Mouse (Mus musculus) 416B (cell line): ENCODE measurements around the gene Pih1d1.

Experiments used
- DNase-seq: peaks from one replicate; pipeline ENCODE4 v3.0.0; 2011; ENCODE audit warnings: low read depth

Pih1d1 gene

DNA sequence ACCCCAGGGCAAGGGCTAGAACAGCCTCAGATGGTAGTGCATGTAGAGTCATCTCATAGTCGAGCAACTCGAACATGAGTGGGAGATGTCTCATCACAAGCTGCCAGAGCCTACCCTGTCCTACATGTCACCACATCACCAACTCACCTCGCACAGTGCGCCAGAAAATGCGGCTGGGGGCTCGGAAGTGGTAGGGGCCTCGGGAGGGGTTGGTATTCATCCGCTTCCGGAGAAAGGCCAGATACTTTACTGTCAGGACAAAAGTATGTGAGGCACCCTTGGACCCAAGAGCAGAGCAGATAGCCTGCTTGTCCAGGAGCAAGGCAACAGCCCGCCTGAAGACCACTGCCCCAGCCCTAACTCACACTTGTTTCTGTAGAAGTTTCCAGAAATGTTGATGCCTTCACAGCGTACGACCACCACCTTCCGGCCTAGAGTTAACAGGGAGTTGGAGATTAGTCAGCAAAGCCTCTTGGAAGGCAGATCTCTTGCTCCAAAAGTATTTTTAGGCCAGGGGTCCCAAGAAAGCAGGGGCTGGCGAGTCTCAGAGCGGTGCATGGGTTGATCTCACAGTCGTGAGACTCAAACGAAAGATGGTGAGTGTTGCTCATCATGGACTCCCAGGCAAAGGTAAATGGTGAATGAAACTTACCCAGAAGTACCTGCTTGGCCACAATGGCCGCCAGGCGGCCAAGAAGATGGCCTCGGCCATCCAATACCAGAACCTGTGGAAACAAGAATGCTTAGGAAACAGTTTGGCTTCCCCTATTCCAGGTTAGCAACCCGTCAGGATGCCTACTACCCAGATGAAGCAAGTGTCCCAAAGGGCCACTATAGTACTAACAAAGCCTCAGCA, 27.0 kb upstream of the Pih1d1 start:
- peak; percentile 55 for DNase-seq

DNA sequence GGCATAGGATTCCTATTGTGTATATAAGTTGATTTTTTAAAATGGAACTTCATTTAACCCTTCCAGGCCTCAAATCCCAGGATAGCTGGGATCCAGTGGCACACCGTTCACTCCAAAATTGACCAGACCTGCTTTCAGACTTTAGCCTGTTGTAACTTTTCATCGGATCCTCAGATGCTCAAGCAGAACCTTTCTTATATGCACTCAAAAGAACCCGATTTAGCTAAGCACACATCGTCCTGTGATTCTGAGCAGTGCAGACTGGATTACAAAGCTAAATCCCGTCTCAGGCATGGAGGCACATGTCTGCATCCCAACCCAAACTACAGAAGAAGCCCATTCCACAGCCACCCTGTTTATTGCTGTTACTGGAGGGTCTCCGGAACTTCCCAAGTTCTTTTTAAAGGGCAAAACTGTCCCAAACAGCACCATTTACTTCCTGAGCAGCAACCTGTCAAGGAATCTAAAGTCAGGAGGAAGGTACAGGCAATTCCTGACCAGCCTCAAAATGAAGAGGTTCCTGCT, 26.3 kb upstream of the Pih1d1 start:
- DNase-seq, result no peak

DNA sequence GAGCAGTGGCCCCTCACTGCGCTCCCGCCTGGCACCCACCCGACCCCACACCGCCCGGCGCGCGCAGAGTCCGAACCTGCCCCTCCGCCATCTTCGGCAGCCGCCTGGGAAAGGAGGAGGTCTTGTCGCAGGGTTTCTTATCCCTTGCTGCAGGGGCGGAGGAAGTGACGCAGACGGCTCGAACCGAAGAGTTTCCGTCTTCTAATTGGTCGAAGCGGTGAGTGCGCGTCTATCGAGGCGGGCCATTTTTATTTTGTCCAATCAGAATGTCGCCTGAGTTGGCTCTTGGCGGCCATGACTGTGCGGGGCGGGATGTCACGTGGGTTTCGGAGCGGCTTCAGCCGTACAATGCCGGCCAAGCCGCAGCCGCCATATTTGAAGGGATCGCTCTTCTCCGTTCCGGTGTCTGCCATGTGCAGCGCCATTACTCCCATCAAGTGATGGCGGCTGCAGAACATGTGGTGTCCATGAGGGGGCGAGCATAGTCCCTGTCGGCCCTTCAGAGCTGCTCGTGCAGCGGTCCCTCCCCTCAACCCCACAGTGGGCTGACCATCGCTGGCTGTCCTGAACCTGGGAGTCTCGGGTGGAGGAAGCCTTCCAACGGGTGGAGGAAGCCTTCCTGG, 25.4 kb upstream of the Pih1d1 start, which contains the start of gene Rpl13a:
Gene Rpl13a, minus strand, starts transcription at position 138 of the 623 bp plus-strand sequence.
- peak; percentile 100 for DNase-seq

DNA sequence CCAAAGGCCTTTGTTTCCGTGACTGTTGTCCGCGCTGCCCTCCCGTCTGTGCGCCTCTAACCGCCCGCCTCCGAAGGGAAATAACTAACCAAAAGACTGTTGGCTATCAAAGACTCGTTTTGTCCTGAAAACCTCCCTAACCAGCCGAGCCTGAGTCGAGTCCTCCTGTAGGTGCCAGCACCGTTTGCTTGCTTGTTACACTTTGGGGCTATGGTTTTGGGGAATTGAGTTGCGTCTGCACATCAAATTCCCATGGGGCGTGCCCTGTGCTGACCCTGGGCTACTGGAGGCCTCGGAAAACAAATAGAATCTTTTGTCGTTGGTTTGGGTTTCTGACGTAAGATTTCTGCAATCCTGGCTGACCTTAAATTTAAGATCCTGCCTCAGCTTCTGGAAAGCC, 24.8 kb upstream of the Pih1d1 start:
- DNase-seq, result peak; percentile 87

DNA sequence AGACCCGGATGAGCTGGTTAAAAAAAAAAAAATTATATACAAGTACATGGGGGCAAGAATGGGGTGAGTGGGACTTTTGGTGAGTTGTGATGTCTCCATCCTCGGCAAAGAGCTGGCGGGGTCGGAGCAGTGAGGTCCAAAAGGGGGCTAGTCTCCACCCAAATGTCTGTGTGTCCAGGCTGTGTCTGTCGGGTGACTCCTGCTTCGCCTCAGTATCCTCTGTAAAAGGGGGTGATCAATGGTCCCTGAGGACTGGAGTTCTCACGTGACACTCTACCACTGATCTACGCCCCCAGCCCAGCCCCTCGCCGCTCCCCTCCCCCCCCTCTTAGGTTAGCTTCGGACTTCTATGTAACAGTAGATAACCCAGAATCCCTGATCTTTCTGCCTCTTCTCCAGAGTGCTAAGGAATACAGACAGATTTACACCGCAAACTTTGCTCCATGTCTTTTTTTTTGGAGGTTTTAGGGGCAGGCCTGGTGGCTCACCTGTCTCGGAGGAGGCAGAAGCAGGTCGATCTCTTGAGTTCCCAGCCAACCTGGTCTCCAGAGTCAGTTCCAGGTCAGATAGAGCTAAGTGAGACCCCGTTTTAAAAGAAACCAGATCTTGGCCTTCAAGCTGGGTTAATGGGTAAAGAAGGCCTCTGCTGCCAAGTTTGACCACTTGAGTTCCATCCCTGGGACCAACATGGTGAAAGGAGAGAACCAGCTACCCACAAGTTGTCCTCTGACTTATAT, 24.2 kb upstream of the Pih1d1 start:
- no peak for DNase-seq

DNA sequence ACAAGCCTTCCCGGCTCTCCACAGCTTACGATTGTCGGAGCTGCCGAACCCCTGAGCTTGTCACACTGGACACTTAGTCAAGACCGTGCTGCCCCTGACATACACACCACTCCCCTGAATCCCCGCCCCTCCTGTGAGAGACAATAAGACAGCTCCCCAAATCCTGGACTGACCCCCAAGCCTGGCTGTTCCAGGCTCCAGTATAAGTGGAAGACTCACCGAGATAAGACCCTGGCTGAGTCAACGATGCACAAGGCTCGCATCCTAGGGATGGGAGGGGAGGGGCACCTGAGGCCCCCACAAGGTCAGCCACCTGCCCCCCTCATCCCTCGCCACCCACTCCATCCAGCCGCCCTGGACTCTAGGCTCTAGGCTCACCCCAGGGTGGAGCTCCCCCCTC, 22.3 kb upstream of the Pih1d1 start:
- DNase-seq, result no peak

DNA sequence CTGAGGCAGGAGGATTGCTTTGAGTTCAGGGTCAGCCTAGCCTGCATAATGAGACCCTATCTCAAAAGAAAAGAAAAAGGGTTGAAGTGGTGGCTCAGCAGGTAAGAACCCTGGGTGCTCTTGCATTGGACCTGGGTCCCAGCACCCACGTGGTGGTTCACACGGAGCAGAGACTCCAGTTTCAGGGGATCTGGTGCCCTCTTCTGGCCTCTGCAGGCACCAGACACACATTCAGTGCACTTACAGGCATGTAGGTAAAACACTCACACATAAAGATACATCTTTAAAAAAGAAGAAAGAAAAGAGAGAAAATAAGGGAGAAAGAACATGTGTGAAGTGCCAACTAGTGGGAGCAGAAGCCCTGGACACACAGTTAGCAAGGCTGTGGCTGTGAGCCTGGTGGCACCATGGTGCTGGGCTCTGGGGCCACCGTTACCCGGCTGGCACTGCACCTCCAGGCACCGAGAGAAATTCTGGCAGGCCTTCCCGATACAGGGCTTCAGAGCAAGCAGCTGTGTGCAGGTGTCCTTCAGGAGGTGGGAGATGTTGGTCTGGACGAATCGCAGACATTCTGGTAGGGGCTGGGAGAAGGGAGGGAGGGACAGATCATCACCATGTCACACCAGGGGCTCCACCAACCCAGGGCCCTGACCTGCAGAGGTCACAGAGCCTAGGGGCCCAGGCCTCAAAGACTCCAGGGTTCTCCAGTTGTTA, 20.5 kb upstream of the Pih1d1 start:
- DNase-seq, result peak; percentile 27

DNA sequence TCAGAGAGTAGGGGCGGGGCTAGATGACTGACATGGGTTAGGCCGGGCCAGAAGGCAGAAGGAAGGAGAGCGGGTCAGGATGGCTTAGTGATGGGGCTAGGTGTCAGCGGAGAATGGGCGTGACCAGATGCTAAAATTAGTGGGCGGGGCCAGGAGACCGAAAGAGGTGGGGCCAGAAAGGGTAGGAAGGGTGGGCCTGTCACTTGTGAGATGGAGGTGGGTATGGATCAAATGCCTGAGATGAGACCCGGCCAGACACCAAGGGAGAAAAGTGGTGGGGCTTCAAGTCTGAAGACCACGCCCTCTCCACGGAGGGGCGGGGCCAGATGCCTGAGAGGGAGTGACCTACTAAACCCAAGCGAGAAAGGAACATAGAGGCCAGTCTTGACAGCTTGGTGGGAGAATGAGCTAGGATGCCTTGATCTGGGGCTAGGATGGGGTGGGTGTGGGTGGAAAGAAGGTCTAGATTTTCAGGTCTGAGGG, 19.5 kb upstream of the Pih1d1 start:
- DNase-seq, result peak; percentile 88

DNA sequence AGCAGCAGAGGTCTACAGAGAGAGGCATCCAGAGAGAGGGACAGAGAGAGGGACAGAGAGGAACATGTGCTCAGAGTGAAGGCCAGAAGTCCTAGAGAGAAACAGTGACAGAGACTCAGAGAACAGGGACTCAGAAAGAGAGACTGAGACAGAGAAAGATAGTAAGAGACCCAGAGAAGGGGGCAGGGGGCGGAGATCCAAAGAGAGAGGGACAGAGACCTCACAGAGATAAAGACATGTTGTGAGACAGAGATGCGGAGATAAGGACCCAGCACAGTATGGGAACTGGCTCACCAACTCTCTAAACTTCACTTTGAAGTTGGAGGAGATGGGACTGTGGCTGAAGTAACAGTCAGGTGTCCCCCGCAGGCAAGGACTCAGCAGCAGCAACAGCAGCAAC, 18.7 kb upstream of the Pih1d1 start:
- DNase-seq, result peak; percentile 41

DNA sequence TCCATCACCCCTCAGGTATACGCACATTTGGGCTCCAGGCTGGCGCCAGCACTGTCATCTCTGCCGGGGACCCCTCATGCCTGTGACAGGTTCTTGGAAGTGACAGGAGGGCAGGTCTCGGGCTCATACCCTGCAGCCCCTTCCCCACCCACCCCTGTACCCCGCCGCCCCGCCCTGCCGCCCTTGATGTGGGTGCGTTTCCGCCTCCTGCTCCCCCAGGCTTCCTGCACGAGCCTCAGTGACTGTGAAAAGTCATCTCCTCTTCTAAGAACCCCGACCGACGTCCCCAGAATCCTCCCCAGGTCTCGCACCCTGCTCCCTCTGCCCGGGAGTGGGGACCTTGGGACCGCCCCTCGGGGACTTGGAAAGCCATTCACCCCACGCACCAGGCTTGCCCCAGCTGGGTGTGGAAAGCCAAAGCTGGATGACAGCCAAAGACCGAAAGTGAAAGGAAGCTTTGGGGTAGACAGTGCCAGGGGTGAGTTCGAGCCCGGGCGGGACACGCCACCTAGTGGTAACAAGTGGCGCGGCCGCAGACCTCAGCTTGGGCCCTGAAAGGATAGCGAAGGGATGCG, 18.0 kb upstream of the Pih1d1 start, which contains the start of the genes Gm45713 and Flt3l:
Gene Gm45713, minus strand, starts transcription at position 239 of the 575 bp plus-strand sequence.
Gene Flt3l, minus strand, starts transcription at position 440 of the 575 bp plus-strand sequence.
- peak; percentile 92 for DNase-seq

DNA sequence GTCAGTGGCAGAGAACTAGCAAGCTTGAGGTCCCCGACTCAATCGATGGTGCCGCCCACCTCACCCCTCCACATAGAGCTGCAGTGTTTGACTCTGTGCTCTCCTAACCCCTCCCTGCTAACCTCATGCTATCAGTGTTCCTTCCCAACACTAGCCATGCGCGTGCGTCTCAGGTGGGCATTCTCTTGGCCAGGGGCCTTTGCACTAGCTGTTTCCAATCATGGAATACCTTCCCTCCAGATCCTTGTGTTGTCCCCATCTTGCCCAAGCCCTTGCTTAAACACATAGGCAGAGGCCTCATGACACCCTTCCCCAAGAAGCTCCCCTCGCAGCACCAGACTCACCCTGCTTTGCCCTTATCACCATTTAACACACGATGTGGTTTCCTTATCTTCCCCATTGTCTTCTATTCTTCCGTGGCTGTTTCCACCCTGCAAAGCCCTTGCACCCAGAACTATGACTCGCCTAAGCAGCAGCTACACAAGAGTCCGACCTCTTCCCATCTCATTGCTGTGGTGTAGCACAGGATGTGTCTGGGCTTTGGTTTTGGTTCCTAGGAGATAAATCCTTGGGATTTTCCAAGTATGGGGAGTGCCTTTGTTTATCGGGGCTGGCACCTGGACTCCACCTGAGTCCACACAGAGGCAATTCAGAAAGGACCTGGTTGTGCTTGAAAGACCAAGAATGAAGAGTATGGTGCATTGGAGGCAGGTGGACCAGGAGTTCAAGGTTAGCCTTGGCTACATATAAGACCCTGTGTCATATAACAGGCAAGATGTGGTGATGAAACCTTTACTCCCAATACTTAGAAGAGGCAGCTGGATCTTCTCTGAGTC, 16.7 kb upstream of the Pih1d1 start:
- peak; percentile 99 for DNase-seq

DNA sequence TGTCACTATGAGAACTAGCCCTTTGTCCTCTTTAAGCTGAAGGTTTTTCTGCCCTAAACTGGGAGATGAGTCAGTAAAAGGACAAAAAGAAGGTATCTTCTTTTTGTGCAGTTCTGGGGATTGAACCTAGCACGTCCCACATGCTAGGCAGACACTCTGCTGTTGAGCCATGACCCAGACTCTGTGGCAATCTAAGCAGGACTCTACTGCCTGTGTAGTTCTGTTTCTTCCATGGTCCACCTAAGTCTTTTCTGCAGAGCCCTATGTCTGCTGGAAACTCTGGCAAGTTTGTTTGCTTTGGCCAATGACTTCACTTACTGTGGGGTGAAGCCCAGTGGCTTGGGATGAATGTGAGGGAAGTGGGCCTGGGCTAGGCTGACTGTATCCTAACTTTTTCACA, 15.7 kb upstream of the Pih1d1 start:
- DNase-seq, result peak; percentile 43

DNA sequence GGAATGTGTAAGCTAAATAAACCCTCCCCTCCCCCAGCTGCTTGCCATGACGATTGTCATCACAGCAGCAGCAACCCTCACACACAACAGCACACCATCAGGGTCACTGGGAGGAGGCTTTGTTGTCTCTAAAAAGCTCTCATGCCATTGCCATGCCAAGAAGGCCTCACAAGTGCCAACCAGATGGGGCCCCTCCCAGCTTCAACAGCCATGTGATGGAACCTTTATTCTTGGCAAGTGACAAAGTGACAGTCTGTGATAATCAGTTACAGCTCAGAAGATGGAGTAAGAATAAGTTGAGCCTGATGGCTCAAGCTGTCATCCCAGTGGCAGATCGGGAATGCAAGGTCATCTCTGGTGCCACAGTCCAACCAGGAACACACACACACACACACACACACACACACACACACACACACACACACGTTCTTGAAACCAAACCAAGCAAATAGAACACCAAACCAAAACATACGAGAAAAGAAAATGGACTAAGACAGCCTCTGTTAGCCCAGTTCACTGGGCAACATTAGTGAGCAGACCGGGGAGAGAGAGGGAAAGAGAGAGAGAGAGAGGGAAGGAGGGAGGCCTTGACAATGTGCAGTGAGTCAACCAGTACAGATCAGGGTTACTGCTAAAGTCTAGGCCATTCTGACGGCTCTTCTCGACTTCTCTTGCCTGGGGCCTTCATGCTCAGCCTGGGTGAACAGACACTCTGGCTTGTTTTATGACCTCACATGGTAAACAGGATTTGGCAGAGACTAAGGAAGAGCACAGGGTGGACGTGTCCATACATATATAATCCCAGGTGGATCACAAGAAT, 14.0 kb upstream of the Pih1d1 start:
- DNase-seq, result no peak

DNA sequence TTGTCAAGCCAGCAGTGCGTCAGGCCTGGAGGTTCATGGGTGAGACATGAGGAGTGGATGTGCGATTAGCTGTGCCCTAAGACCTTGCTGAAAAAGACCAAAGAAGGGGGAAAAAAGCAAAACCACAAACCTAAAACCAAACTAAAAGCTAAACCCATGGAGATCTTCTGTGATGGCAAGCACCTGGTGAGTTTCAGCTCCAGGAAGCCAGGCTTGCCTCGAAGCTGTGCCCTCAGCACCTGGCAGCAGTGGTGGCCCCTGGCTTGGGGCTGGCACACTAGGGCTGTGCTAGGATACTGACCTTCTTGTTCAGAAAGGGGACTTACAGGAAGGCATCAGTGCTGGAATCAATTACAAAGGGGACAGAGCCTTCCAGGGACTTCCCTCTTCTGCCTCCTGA, 12.8 kb upstream of the Pih1d1 start:
- DNase-seq, result no peak

DNA sequence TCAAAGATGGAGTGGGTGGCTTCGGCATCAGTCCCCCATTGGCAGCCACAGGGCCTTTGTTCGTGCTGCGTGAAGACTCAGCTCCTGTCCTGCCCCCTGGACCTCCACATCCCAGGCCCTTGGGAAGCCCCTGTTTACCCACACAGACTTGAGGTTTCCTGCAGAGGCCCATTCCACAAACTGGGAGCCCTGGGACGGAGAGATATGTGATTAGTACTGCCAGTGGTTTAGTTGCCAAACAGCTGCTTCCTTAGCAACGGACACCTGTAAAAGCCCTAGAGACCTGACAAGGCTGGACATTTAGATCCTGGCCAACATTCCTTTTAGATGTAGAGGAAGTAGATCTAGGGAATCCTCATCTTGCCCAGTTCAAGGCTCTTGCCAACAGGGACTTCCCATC, 12.2 kb upstream of the Pih1d1 start:
- no peak for DNase-seq

DNA sequence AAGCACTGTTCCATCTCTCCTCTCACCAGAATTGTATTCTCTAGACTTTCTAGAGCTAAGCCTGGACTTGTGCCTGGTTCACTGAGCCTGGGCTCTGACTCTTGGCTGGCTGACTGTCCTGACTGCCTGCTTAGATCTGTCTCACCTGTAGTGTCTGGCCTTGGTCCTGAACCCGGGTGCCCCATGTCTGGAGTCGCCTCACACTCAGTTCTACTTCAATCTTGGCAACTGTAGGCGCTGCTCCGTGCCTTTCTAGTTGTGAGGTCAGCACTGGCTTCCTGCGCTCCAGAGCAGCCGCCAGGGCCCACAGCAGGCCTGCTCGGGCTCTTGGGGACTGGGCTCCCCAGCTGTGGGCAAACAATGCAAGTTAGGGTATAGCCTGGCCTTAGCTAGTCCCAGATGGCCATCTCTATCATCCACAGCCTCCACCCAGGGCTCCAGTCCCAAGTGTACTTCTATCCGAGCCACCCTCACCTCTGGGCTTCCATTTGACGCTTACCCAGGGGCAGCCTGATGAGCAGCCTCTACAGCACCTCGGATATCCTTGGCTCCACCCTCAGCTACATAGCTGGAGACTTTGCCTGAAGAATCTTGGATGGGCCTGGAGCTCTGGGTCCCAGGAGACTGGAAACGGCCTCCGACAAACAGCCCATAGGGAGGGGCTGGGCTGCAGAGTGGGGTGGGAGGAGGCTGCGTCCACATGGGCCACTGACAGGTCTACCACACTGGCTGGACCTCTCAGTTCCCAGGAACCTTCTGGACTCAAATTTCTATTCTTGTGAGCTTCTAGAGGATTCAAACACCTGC, 9.5 kb upstream of the Pih1d1 start:
- DNase-seq, result no peak

DNA sequence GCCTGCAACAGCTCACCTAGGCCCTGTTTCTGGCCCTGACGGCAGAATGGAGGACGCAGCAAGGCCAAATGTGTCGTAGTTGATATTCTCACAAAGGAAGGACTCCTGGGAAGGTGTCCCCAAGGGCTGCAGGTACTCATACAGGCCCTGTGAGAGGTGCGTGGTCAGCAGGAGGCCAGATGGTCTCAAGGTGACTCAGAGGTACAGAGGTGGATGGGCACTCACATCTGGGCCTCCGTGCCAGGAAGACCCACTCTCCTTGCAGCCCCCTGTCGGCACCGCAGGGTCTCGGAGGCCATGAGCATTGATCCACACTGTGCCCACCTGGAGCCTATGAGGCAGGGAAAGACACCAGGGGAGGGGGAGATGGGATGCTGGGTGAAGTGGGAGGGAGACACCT, 8.6 kb upstream of the Pih1d1 start:
- no peak for DNase-seq

DNA sequence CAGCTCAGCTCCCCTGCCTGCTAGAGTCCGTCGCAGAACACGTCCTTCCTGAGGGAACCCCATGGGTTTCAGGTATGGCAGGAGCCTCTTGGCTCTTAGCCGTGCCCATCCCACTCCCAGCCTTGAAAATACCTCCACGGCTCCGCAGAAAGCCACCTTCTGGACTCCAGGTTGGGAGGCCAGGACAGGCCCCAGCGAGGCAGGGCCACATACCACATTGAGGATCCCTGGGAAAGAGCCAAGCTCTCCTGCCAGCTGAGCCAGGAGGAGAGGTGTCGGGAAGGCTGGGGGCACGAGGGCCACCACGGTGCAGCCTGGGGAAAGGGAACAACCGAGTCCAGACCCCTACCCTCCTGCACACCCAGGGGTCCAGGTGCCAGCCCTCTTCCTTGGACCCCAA, 6.8 kb upstream of the Pih1d1 start:
- DNase-seq, result no peak

DNA sequence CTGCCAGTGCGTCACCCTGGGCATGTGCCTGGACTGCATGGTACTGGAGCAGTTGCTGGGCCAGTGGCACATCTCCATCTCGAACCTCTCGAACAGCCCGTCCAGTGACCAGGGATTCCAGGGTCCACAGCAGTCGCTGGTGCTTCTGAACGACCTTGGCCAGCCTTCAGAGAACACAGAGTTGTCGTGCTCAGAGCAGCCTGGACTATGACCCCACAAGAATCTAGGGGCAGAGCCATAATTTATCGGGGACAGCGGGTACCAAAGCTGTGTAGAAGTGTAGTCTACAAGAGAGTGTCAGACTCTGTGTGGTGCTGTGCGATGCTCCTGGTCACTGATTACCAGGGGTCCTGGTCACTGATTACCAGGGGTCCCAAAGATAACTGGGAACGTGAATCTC, 6.2 kb upstream of the Pih1d1 start:
- DNase-seq, result no peak
